Mouse (Mus musculus): Measurements from ENCODE around the gene Ccdc7a. TPM values are rescaled to one million over a fixed set of nuclear protein-coding genes. Genes with fewer than 3 reads are reported as not detected.

Ccdc7a gene
- total and polyA plus RNA-seq, 2 experiments from 2014 or later: not detected

DNA sequence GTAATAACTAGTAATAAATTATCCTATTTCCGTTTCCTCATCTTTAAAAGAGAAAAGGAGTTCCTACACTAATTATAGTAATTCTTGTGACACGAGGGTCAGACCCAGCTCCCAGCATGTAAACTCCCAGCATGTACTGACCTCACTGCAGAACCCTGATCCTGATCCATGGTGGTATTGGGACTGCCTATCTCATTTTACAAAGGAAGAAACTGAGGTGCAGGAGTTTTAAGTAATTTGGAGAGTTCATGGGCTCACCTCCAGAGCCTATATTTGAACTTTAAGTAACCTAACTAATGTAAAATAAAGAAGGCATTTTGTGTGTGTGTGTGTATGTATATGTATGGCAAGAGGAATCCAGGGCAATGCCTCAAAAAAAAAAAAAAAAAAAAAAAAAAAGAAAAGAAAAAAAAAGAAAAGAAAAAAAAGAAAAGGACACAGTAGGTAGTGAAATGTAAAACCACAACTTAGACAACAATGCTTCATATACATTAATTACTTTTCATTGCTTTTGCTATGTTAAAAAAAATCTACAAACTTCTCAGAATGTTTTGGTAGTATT lies 378.8 kb downstream of the Ccdc7a start:
- TF ChIP-seq CTCF (IDR thresholded peaks at IDR 0.05; ENCODE audit: low read depth): no peak
- TF ChIP-seq EP300 (IDR thresholded peaks at IDR 0.05; ENCODE audit: low read depth): no peak
- ATAC-seq (ENCODE audit: insufficient read depth, low read depth): no peak
- 0% methylated on average over 2 of the region's 2 CpGs for WGBS

DNA sequence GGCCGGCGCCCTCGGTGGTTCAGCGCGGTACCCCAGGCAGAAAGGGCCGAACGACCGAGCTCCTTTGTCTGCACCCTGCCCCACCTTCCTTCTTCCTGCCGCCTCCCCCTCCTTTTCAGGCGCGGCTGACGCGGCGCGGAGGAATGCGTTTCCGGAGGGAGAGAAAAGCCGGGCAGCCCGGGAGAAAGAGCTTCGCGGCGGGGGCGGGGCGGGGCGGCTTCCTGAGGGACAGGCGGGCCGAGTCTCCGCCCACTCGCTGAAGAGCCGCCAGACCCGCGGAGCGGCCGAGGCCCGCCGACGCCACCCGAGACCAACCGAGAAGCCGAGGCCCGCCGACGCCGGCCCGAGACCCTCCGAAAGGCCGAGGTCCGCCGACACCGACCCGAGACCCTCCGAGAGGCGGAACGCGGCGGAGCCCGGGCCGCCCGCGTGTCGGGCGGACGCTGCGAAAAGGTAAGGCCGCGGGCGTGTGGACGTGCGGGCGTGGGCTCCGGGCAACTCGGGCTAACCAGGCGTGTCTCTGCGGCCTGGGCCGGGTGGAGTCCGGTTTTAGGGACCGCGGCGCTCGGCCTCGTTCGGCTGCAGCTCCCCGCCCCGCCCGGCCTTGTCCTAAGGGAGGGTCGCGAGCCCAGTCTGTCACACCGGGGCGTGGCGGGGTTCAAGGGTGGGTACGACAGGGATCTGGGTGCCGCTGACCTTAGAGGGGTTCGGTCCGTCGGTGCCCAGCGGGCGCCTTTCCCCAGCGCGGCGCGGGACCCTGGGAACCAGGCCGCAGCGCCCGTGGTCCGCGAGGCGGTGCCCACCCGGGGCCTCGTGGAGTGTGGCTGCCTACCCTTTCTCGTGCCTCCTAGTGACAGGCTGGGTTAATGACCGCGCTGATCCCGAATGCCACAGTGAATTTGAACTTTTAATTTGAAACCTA lies 379.5 kb downstream of the Ccdc7a start, which contains the start of gene Itgb1:
Itgb1 (plus strand) TSS at position 148 of the 922 bp plus-strand sequence.
- H3K9ac ChIP-seq (replicated peaks; ENCODE audit: low read depth, low read length): peak within 1 kb of the TSS; percentile 99
- H3K27me3 ChIP-seq (ENCODE audit: control insufficient read depth, insufficient read depth, low read length): no peaks in the 10 kb centered on the region
- H3K9me3 ChIP-seq (replicated peaks; ENCODE audit: control insufficient read depth, low read length): no peaks in the 10 kb centered on the region
- H3K4me3 ChIP-seq (ENCODE audit: low read depth, low read length): peak within 1 kb of the TSS; percentile 94
- TF ChIP-seq EP300 (IDR thresholded peaks at IDR 0.05; ENCODE audit: low read depth) (peak; percentile 96), CTCF (IDR thresholded peaks at IDR 0.05; ENCODE audit: low read depth) (peak; percentile 31)
- peak within 1 kb of the TSS; percentile 71 for H3K4me2 ChIP-seq (ENCODE audit: low read depth, low read length)
- WGBS: under 1% methylated on average over 105 of the region's 113 CpGs
- DNase-seq (ENCODE audit: low spot score): peak; percentile 97
- peaks cover 23% of the 10 kb centered on the region for H3K4me1 ChIP-seq (ENCODE audit: control insufficient read depth, insufficient read depth)
- ATAC-seq (ENCODE audit: insufficient read depth, low read depth): peak; percentile 93
- H3K27ac ChIP-seq (ENCODE audit: low read depth): peak within 1 kb of the TSS; percentile 99
- H3K36me3 ChIP-seq (replicated peaks; ENCODE audit: control insufficient read depth, insufficient read depth, low read length): no peaks in the 10 kb centered on the region

More for the DNA sequence above, 378.8 kb downstream of the Ccdc7a start:
- H3K4me2 ChIP-seq (ENCODE audit: low read depth, low read length): peak overlapping the region; percentile 71
- peak overlapping the region; percentile 99 for H3K9ac ChIP-seq (replicated peaks; ENCODE audit: low read depth, low read length)
- H3K4me1 ChIP-seq (ENCODE audit: control insufficient read depth, insufficient read depth): peaks cover 25% of the 10 kb centered on the region
- DNase-seq (ENCODE audit: low spot score): no peak
- no peaks in the 10 kb centered on the region for H3K36me3 ChIP-seq (replicated peaks; ENCODE audit: control insufficient read depth, insufficient read depth, low read length)
- peak overlapping the region; percentile 99 for H3K27ac ChIP-seq (ENCODE audit: low read depth)
- no peaks in the 10 kb centered on the region for H3K9me3 ChIP-seq (replicated peaks; ENCODE audit: control insufficient read depth, low read length)
- H3K4me3 ChIP-seq (ENCODE audit: low read depth, low read length): peak overlapping the region; percentile 94
- no peaks in the 10 kb centered on the region for H3K27me3 ChIP-seq (ENCODE audit: control insufficient read depth, insufficient read depth, low read length)

DNA sequence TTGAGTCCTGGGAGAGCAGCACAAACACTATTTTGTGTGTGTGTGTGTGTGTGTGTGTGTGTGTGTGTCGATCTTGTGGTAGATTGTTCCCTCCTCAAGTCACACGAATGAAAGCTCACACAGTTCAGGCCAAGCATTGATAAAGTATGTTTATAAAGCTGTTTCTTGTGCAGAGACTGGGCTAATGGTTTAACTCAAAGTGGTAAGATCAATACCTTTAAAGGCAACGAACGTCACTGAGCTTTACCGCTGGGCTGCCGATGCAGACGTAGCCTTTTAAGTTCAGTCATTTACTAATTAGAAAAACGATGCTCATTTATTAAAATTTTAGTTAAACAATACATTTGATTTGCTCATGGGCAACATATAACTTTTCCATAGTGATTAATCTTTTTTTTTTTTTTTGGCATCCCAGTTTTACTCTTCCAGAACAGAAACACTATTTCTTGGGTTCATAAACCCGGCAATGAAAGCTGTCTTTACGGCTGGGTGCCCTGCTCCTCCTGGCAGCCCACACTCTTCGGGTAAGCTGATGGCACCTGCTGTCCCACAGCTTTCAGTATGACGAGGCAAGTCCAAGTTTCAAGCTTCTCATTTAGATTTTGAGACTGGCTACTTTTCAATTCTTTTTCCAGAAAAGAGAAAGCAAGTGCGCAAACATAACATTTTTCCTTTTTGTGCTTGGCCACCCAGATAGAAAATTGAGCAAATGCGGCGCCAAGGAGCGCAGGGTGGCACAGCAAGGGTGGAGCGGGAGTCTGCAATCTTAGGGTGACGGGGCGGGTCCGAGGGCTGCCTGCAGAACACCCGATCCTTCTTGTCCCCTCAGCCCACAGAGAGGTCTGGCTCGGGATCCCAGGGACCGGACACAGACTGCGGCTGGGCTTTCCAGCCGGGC lies 380.5 kb downstream of the Ccdc7a start:
- H3K9me3 ChIP-seq (replicated peaks; ENCODE audit: control insufficient read depth, low read length): no peaks in the 10 kb centered on the region
- DNase-seq (ENCODE audit: low spot score): peak; percentile 44

More for the DNA sequence above, 380.5 kb downstream of the Ccdc7a start:
- Histone ChIP-seq H3K27ac (ENCODE audit: low read depth) (peak overlapping the region; percentile 99), H3K27me3 (ENCODE audit: control insufficient read depth, insufficient read depth, low read length) (no peaks in the 10 kb centered on the region), H3K4me3 (ENCODE audit: low read depth, low read length) (peak overlapping the region; percentile 94), H3K36me3 (replicated peaks; ENCODE audit: control insufficient read depth, insufficient read depth, low read length) (no peaks in the 10 kb centered on the region), H3K4me2 (ENCODE audit: low read depth, low read length) (peak overlapping the region; percentile 71), H3K4me1 (ENCODE audit: control insufficient read depth, insufficient read depth) (peaks cover 18% of the 10 kb centered on the region), H3K9ac (replicated peaks; ENCODE audit: low read depth, low read length) (peak overlapping the region; percentile 99)
- ATAC-seq (ENCODE audit: insufficient read depth, low read depth): no peak
- no peak for TF ChIP-seq CTCF (IDR thresholded peaks at IDR 0.05; ENCODE audit: low read depth)
- TF ChIP-seq EP300 (IDR thresholded peaks at IDR 0.05; ENCODE audit: low read depth): no peak
- 8% methylated on average over 25 of the region's 25 CpGs for WGBS

Other genes starting within 250 kb of the Ccdc7a start
- gene Ccdc7b, start 1.6 kb upstream of the Ccdc7a start, total RNA-seq (2014; rRNA removed; ENCODE audit: low replicate concordance): not detected in 2 replicates
- not detected in 2 replicates for gene Ccdc7b, start 1.6 kb upstream of the Ccdc7a start, polyA plus RNA-seq (2015; fragmentation: Nextera tagmentation; extraction: Ambion mirVana)
- not detected in 2 replicates for gene Gm10999, start 66.1 kb upstream of the Ccdc7a start, total RNA-seq (2014; rRNA removed; ENCODE audit: low replicate concordance)
- gene Gm10999, start 66.1 kb upstream of the Ccdc7a start, polyA plus RNA-seq (2015; fragmentation: Nextera tagmentation; extraction: Ambion mirVana): not detected in 2 replicates
- 4.3 and 16.9 TPM in 2 replicates for gene 2610044O15Rik8, start 168.9 kb upstream of the Ccdc7a start, total RNA-seq (2014; rRNA removed; ENCODE audit: low replicate concordance)
- 20.7 and 23.5 TPM in 2 replicates for gene 2610044O15Rik8, start 168.9 kb upstream of the Ccdc7a start, polyA plus RNA-seq (2015; fragmentation: Nextera tagmentation; extraction: Ambion mirVana)

All from heart, postnatal 0 days (tissue).